Mouse (Mus musculus): ENCODE data around the gene Cdh15. TPM values are rescaled to one million over a fixed set of nuclear protein-coding genes. Genes with fewer than 3 reads are reported as not detected.

The Cdh15 gene
- polyA plus RNA-seq, 1 experiment from 2014 or later, result 0.51 TPM

DNA sequence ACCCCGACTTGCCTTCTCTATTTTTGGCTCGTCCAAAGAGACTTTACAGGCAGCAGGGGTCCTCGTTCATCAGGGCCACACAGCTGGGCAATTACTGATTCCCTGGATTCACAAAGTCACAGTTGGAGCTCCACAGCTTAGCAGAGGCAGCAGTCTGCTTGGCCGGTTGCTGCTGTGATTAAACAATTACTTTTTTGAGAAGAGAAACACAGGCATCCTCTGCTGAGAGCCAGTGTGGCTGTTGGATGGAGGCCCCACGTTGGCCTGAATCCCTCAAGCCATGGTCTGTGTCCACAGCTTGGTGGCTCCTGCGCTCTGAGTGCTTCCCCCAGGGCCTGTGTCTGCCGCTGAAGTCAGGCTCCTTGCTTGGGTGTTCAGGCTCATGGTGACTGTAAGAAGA lies 33.2 kb upstream of the Cdh15 start:
- H3K9ac ChIP-seq (ENCODE audit: low read length), result no peak overlapping the region
- no peaks in the 10 kb centered on the region for H3K4me1 ChIP-seq (replicated peaks; ENCODE audit: control insufficient read depth, insufficient read depth, low read length)
- H3K27me3 ChIP-seq (replicated peaks; ENCODE audit: control insufficient read depth, insufficient read depth, low read length), result no peaks in the 10 kb centered on the region
- ATAC-seq (replicated peaks; ENCODE audit: low FRiP score, low TSS enrichment, low read depth) (no peak), DNase-seq (ENCODE audit: low spot score) (no peak)
- H3K36me3 ChIP-seq (ENCODE audit: control insufficient read depth, insufficient read depth, low read length), result peaks cover 16% of the 10 kb centered on the region; the same call in 1 of the 2 replicates
- no peaks in the 10 kb centered on the region for H3K9me3 ChIP-seq (ENCODE audit: control insufficient read depth, low read length)
- no peak overlapping the region for H3K4me2 ChIP-seq (ENCODE audit: low read length)
- WGBS, result 53% methylated on average over 7 of the region's 7 CpGs
- no peak overlapping the region for H3K27ac ChIP-seq (ENCODE audit: low read depth)
- no peak overlapping the region for H3K4me3 ChIP-seq (ENCODE audit: low read depth, low read length)

- H3K36me3 ChIP-seq (ENCODE audit: control insufficient read depth, insufficient read depth, low read length), result 0 out of 2 replicates have a peak, but pooled peaks cover 6% of the 10 kb centered on the region
- no peak overlapping the region for H3K27ac ChIP-seq (ENCODE audit: low read depth)
- ATAC-seq (replicated peaks; ENCODE audit: low FRiP score, low TSS enrichment, low read depth) (no peak), DNase-seq (ENCODE audit: low spot score) (no peak)
- H3K9me3 ChIP-seq (ENCODE audit: control insufficient read depth, low read length), result no peaks in the 10 kb centered on the region
- H3K4me3 ChIP-seq (ENCODE audit: low read depth, low read length), result no peak overlapping the region
- H3K27me3 ChIP-seq (replicated peaks; ENCODE audit: control insufficient read depth, insufficient read depth, low read length), result no peaks in the 10 kb centered on the region
- H3K4me1 ChIP-seq (replicated peaks; ENCODE audit: control insufficient read depth, insufficient read depth, low read length), result no peaks in the 10 kb centered on the region
- H3K9ac ChIP-seq (ENCODE audit: low read length), result no peak overlapping the region
- H3K4me2 ChIP-seq (ENCODE audit: low read length), result no peak overlapping the region
- 91% methylated on average over 6 of the region's 6 CpGs for WGBS
These were observed 30.8 kb upstream of the Cdh15 start for GRCm38 (mm10) chr8:122816965-122817364.

DNA sequence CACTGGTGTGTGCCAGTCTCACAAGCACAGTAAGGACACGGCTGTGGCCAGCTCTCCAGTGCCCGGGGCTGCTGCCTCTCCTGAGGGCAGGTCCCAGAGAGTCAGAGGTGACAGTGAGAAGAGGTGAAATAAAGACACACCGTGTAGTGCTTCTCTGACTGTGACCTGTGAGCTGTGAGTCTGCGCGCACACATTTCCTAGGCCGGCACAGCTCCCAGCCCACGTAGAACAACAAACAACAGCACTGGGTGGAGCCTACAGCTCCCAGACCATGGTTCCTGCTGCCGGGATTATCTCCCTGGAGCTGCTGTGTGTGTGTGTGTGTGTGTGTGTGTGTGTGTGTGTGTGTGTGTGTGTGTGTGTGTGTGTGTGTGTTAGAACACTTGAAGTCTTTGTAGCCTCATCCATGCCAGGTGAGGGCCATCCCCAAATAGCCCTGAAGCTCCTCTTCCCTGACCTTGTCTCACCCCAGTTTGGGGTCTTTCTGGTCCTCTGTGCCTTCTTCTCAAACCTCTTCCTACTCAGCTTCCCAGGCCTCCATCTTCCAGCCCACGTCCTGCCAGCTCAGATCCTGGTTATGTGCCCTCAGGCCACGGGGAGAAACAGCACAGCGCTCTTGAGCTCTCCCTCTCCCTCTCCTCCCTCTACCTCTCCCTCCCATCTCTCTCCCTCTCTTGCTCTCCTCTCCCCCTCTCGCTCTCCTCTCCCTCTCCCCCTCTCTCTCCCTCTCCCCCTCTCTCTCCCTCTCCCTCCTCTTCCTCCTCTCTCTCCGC lies 29.9 kb upstream of the Cdh15 start:
- H3K27ac ChIP-seq (ENCODE audit: low read depth), result no peak overlapping the region
- no peak overlapping the region for H3K4me3 ChIP-seq (ENCODE audit: low read depth, low read length)
- 0 out of 2 replicates have a peak, but pooled peaks cover 6% of the 10 kb centered on the region for H3K36me3 ChIP-seq (ENCODE audit: control insufficient read depth, insufficient read depth, low read length)
- WGBS, result 41% methylated on average over 13 of the region's 13 CpGs
- no peaks in the 10 kb centered on the region for H3K27me3 ChIP-seq (replicated peaks; ENCODE audit: control insufficient read depth, insufficient read depth, low read length)
- DNase-seq (ENCODE audit: low spot score) (no peak), ATAC-seq (replicated peaks; ENCODE audit: low FRiP score, low TSS enrichment, low read depth) (no peak)
- no peak overlapping the region for H3K9ac ChIP-seq (ENCODE audit: low read length)
- no peaks in the 10 kb centered on the region for H3K9me3 ChIP-seq (ENCODE audit: control insufficient read depth, low read length)
- H3K4me1 ChIP-seq (replicated peaks; ENCODE audit: control insufficient read depth, insufficient read depth, low read length), result no peaks in the 10 kb centered on the region
- no peak overlapping the region for H3K4me2 ChIP-seq (ENCODE audit: low read length)

DNA sequence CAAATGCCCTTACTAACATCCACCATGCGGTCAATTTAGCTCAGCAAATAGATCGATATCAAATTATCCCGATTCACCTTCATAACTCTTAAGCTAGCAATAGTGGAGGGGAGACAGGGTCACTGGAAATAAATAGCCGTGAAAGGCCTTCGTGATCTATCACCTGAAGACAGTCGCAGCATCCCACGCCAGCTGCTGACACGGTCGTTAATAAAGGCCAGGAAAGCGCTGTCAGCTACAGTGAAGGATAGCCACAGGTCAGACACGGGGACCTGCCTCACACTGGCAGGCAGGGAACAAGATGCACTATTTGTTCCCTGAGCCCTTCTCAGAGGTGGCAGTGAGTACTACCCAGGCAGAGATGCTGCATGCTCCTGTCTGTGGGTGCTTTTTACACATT lies 28.0 kb upstream of the Cdh15 start:
- no peak overlapping the region for H3K4me2 ChIP-seq (ENCODE audit: low read length)
- no peaks in the 10 kb centered on the region for H3K9me3 ChIP-seq (ENCODE audit: control insufficient read depth, low read length)
- 0 out of 2 replicates have a peak, but pooled peaks cover 1% of the 10 kb centered on the region for H3K36me3 ChIP-seq (ENCODE audit: control insufficient read depth, insufficient read depth, low read length)
- H3K4me3 ChIP-seq (ENCODE audit: low read depth, low read length), result no peak overlapping the region
- ATAC-seq (replicated peaks; ENCODE audit: low FRiP score, low TSS enrichment, low read depth), result no peak
- no peak overlapping the region for H3K9ac ChIP-seq (ENCODE audit: low read length)
- no peaks in the 10 kb centered on the region for H3K4me1 ChIP-seq (replicated peaks; ENCODE audit: control insufficient read depth, insufficient read depth, low read length)
- H3K27me3 ChIP-seq (replicated peaks; ENCODE audit: control insufficient read depth, insufficient read depth, low read length), result no peaks in the 10 kb centered on the region
- no peak overlapping the region for H3K27ac ChIP-seq (ENCODE audit: low read depth)
- WGBS, result 46% methylated on average over 11 of the region's 11 CpGs
- no peak for DNase-seq (ENCODE audit: low spot score)

DNA sequence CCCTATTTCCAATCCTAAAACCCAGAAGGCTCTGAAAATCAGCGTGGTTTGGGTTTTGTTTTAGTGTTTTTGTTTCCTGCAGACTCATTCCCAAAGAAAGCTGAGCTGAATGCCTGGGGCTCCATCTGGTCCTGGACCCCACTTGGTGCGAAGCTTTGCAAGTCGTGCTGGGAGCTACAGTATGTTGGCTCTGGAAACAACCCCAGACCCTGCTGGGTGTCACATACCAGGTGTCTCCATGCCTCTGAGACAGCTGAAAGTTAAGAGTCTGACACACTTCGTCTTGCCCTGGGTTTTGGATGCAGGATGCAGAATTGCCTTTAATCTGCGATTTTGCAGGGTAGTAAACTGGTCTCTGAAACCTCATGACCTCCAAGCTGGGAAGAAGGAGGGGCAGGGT lies 23.2 kb upstream of the Cdh15 start:
- Histone ChIP-seq H3K9ac (ENCODE audit: low read length) (no peak overlapping the region), H3K4me1 (replicated peaks; ENCODE audit: control insufficient read depth, insufficient read depth, low read length) (no peaks in the 10 kb centered on the region), H3K4me2 (ENCODE audit: low read length) (no peak overlapping the region), H3K9me3 (ENCODE audit: control insufficient read depth, low read length) (no peaks in the 10 kb centered on the region), H3K36me3 (ENCODE audit: control insufficient read depth, insufficient read depth, low read length) (no peaks in the 10 kb centered on the region), H3K4me3 (ENCODE audit: low read depth, low read length) (no peak overlapping the region), H3K27me3 (replicated peaks; ENCODE audit: control insufficient read depth, insufficient read depth, low read length) (no peaks in the 10 kb centered on the region), H3K27ac (ENCODE audit: low read depth) (no peak overlapping the region)
- WGBS, result 54% methylated on average over 5 of the region's 5 CpGs
- DNase-seq (ENCODE audit: low spot score) (no peak), ATAC-seq (replicated peaks; ENCODE audit: low FRiP score, low TSS enrichment, low read depth) (no peak)

GRCm38 (mm10) chr8:122824986-122825385 lies 22.8 kb upstream of the Cdh15 start:
- no peak for ATAC-seq (replicated peaks; ENCODE audit: low FRiP score, low TSS enrichment, low read depth)
- H3K27me3 ChIP-seq (replicated peaks; ENCODE audit: control insufficient read depth, insufficient read depth, low read length), result no peaks in the 10 kb centered on the region
- H3K9ac ChIP-seq (ENCODE audit: low read length), result no peak overlapping the region
- WGBS, result 78% methylated on average over 9 of the region's 9 CpGs
- no peaks in the 10 kb centered on the region for H3K9me3 ChIP-seq (ENCODE audit: control insufficient read depth, low read length)
- no peak for DNase-seq (ENCODE audit: low spot score)
- H3K4me1 ChIP-seq (replicated peaks; ENCODE audit: control insufficient read depth, insufficient read depth, low read length), result no peaks in the 10 kb centered on the region
- H3K36me3 ChIP-seq (ENCODE audit: control insufficient read depth, insufficient read depth, low read length), result no peaks in the 10 kb centered on the region
- H3K4me3 ChIP-seq (ENCODE audit: low read depth, low read length), result no peak overlapping the region
- H3K27ac ChIP-seq (ENCODE audit: low read depth), result no peak overlapping the region
- no peak overlapping the region for H3K4me2 ChIP-seq (ENCODE audit: low read length)

DNA sequence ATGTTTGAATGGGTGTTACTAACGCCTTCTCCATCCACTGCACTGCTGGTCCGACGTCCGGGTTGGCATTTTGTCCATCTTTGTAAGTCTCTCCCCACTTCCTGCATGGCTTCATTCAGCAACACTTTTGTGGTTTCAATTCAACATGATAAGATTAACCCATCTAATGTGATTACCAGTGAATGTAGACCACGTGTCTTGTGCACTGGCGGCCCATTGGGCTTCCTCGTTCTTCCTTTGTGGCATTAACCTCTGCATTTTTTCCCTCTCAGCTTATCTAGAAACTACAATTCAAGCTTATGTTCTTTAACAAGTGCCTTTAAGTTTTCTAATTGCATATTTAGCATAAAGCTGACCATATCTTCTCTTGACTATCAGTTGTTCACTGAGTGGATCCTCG lies 22.4 kb upstream of the Cdh15 start:
- Histone ChIP-seq H3K9me3 (ENCODE audit: control insufficient read depth, low read length) (no peaks in the 10 kb centered on the region), H3K27me3 (replicated peaks; ENCODE audit: control insufficient read depth, insufficient read depth, low read length) (no peaks in the 10 kb centered on the region), H3K36me3 (ENCODE audit: control insufficient read depth, insufficient read depth, low read length) (no peaks in the 10 kb centered on the region), H3K9ac (ENCODE audit: low read length) (no peak overlapping the region), H3K4me3 (ENCODE audit: low read depth, low read length) (no peak overlapping the region), H3K27ac (ENCODE audit: low read depth) (no peak overlapping the region), H3K4me2 (ENCODE audit: low read length) (no peak overlapping the region), H3K4me1 (replicated peaks; ENCODE audit: control insufficient read depth, insufficient read depth, low read length) (no peaks in the 10 kb centered on the region)
- 78% methylated on average over 8 of the region's 8 CpGs for WGBS
- DNase-seq (ENCODE audit: low spot score) (no peak), ATAC-seq (replicated peaks; ENCODE audit: low FRiP score, low TSS enrichment, low read depth) (no peak)

GRCm38 (mm10) chr8:122829396-122829795 lies 18.4 kb upstream of the Cdh15 start:
- H3K9me3 ChIP-seq (ENCODE audit: control insufficient read depth, low read length), result no peaks in the 10 kb centered on the region
- DNase-seq (ENCODE audit: low spot score), result no peak
- 74% methylated on average over 3 of the region's 3 CpGs for WGBS
- ATAC-seq (replicated peaks; ENCODE audit: low FRiP score, low TSS enrichment, low read depth), result no peak
- no peak overlapping the region for H3K9ac ChIP-seq (ENCODE audit: low read length)
- no peaks in the 10 kb centered on the region for H3K27me3 ChIP-seq (replicated peaks; ENCODE audit: control insufficient read depth, insufficient read depth, low read length)
- H3K36me3 ChIP-seq (ENCODE audit: control insufficient read depth, insufficient read depth, low read length), result no peaks in the 10 kb centered on the region
- H3K4me2 ChIP-seq (ENCODE audit: low read length), result no peak overlapping the region
- H3K4me1 ChIP-seq (replicated peaks; ENCODE audit: control insufficient read depth, insufficient read depth, low read length), result no peaks in the 10 kb centered on the region
- no peak overlapping the region for H3K4me3 ChIP-seq (ENCODE audit: low read depth, low read length)
- H3K27ac ChIP-seq (ENCODE audit: low read depth), result no peak overlapping the region

Measured in intestine, embryonic 14.5 days (tissue).